Mouse (Mus musculus) hindbrain, embryonic 10.5 days (tissue): ENCODE results near the gene Mri1. TPM values are rescaled to one million over a fixed set of nuclear protein-coding genes. Genes with fewer than 3 reads are reported as not detected.
A peak's percentile ranks its signal among the peaks of the same experiment; 100 is the strongest.
"Not testable (repeated sequence)": the region's sequence is repeated elsewhere in the genome, so short reads cannot be mapped to it uniquely, and the experiment has no call there.

ENCODE experiments used
- DNase-seq: peaks from one replicate; pipeline ENCODE4 v3.0.0-alpha.2; 2017; ENCODE audit warnings: low spot score
- H3K27ac ChIP-seq: fragments of 300-500 bp; sonication (generic); 2 replicates; pipeline ENCODE4 v1.5.1; 2016; ENCODE audit warnings: mild to moderate bottlenecking, moderate library complexity
- H3K27me3 ChIP-seq: fragments of 300-500 bp; sonication (generic); 2 replicates; pipeline ENCODE4 v1.6.1; 2016; ENCODE audit warnings: mild to moderate bottlenecking; ENCODE audit not compliant: poor library complexity, insufficient read depth, severe bottlenecking
- H3K36me3 ChIP-seq: fragments of 300-500 bp; sonication (generic); 2 replicates; pipeline ENCODE4 v1.6.1; 2016; ENCODE audit warnings: mild to moderate bottlenecking, moderate library complexity
- H3K4me1 ChIP-seq: fragments of 300-500 bp; sonication (generic); replicated peaks from 2 replicates; pipeline ENCODE4 v1.6.1; 2016; ENCODE audit warnings: mild to moderate bottlenecking
- H3K4me3 ChIP-seq: fragments of 300-500 bp; sonication (generic); 2 replicates; pipeline ENCODE4 v1.5.1; 2016; ENCODE audit warnings: mild to moderate bottlenecking, moderate library complexity
- H3K9me3 ChIP-seq: fragments of 300-500 bp; sonication (generic); 2 replicates; pipeline ENCODE4 v1.6.1; 2016; ENCODE audit warnings: mild to moderate bottlenecking, moderate library complexity
- WGBS: fragments of 180-500 bp; shearing (Covaris S2); methylation state at CpG from one replicate; pipeline ENCODE4 v1.1.7; 2016; 5-methylcytosine and 5-hydroxymethylcytosine counted together
- polyA plus RNA-seq: library from polyadenylated mRNA; unstranded; fragments of >200 nt; fragmentation: Nextera tagmentation; extraction: Ambion mirVana; gene quantifications from 2 replicates; pipeline ENCODE4 v1.2.1, GENCODE M21; 2016

The Mri1 gene
- polyA plus RNA-seq, result 65.3 and 72.1 TPM in 2 replicates

DNA sequence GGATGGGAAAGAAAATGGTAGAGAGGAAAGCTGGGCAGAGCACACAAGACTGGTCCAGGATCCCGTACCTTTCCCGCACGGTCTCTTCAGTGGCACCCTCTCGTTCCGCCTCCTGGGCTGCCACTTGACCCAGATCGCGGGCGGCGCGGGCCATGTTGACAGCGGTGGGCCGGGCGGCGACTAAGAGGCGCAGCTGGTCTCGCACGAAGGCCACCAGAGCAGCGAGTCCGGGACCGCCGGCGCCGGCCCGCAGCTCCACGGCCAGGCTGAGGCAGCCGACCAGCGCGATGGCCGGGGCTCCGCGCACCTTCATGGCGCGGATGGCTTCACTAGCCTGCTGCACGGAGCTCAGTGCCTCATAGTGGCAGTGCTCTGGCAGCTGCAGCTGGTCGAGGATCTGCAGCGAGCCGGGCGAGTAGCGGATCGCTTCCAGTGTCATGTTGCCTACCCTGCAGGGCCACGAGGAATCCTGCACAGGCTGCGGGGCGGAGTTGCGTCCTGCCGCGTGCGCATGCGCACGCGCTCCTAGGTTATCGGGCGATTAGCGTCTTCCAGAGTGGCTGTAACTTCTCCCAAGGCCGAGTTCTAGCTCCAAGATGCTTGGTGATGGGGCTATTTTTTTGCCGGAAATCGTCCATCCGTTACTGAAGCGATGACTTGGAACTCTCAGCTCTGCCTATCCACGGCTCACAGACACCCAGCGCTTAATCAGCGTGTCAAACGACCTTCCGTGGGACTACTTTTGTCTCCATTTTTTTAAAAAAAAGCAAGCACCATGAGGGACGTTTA is at the start of gene Mri1:
TSS of gene Mri1 (minus strand) at position 505 of the 789 bp plus-strand sequence.
- under 1% methylated on average over 64 of the region's 64 CpGs for WGBS
- Histone ChIP-seq H3K9me3 (no peaks in the 10 kb centered on the region), H3K27ac (peak within 1 kb of the TSS; percentile 93), H3K27me3 (no peaks in the 10 kb centered on the region), H3K4me3 (peak within 1 kb of the TSS; percentile 86), H3K4me1 (peaks cover 22% of the 10 kb centered on the region), H3K36me3 (peaks cover 82% of the 10 kb centered on the region)
- peak; percentile 93 for DNase-seq

DNA sequence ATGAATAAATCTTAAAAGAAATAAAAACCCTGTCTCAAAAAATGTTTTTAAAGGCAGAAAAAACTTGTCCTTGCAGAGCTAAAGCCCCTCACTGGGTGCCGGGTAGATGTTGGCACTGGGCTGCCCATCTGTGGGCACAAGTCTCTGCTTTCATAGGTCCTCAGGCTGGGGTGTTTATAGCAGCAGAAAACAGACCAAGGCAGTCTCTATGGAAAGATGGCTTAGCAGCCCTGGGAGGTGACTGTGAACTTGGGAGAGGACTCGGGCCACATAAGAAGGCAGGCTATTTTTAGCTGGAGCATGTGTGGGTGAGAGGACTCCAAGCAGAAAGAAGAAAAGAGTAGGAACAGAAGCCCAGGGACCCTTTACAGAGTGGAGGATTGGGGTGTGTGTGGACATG is 46.8 kb upstream of the Mri1 start:
- no peaks in the 10 kb centered on the region for H3K27me3 ChIP-seq
- H3K27ac ChIP-seq, result no peak overlapping the region
- whole genome bisulfite sequencing, result 88% methylated on average over 2 of the region's 2 CpGs
- H3K4me1 ChIP-seq, result no peaks in the 10 kb centered on the region
- 0 out of 2 replicates have a peak, but pooled peaks cover 3% of the 10 kb centered on the region for H3K9me3 ChIP-seq
- no peak overlapping the region for H3K4me3 ChIP-seq
- no peak for DNase-seq
- H3K36me3 ChIP-seq, result no peaks in the 10 kb centered on the region

DNA sequence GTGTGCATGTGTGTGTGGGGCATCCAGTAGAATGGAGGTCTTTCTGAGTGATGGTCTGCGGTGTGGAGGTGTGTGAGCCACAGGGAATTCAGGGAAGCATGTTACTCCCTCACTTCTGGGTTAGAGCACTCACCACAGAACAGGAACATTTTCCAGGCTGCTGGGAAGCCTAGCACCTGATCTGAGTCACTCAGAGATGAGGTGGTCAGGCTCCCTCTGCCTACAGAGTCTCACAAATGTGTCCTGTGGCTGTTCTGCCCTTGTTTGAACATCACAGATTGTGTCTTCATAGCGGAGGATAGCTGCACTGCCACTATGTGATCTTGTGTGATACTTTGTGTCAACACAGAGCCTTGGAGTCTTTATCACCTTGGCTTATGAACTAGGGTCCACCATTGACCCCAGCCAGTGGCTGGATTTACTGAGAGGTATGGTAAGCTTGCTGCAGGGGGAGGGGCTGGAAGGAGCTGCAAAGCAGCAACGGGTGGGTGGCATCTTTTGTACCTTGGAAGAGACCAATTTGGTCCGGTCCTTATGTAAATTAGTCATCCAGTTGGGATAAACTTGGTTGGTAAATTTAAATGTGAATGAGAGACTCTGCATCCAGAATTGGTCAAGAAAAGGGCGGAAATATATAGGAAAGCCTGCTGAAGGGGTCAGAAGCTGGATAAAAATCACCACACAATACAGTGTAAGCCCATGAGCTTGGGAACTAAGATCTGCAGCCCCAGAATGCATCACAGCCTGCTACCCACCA is 40.1 kb upstream of the Mri1 start:
- WGBS, result 71% methylated on average over 5 of the region's 5 CpGs
- no peaks in the 10 kb centered on the region for H3K4me1 ChIP-seq

DNA sequence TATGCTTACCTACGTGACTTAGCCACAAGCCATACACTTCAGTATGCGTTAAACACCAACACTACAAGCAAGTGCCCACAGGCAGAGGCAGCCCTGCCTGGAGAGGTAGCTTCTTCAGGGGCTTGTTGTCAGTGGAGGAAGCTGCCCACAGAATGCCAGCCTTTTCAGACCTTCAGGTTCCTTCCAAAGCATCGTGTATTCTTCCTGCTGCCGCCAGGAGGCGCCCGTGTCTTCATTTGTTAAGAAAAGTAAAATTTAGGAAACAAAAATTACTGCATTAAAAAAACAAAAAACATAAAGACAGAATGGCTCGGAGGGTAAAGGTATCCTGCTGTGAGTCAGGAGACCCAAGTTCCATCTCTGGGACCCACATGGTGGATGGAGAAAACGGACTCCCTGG is 34.6 kb upstream of the Mri1 start:
- WGBS, result 26% methylated on average over 8 of the region's 8 CpGs
- H3K4me3 ChIP-seq, result no peak overlapping the region
- peak; percentile 48 for DNase-seq

More for the DNA sequence above, 40.1 kb upstream of the Mri1 start:
- no peak overlapping the region for H3K27ac ChIP-seq
- no peak overlapping the region for H3K4me3 ChIP-seq
- H3K27me3 ChIP-seq, result no peaks in the 10 kb centered on the region
- no peak for DNase-seq
- H3K36me3 ChIP-seq, result no peaks in the 10 kb centered on the region
- 0 out of 2 replicates have a peak, but pooled peaks cover 3% of the 10 kb centered on the region for H3K9me3 ChIP-seq

DNA sequence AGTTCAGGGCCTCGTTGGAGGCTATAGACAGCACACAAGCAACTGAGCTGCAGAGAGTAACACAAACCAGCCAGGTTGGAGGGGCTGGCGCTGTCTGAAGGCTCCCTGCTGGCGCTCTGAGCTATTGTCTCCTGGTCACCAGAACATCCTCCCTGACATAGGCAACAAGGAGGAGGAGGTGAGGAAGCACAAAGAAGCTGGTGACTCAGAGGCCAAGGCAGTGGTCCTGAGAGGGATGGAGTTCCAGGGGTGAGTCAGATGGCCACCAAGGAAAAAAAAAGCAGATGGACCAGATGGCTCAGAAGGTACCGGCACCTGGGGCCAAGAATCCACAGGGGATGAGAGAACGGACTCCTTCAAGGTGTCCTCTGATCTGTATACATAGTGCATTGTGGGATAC is 34.0 kb upstream of the Mri1 start:
- no peaks in the 10 kb centered on the region for H3K4me1 ChIP-seq
- H3K36me3 ChIP-seq, result no peaks in the 10 kb centered on the region
- no peak overlapping the region for H3K4me3 ChIP-seq
- DNase-seq, result no peak
- no peaks in the 10 kb centered on the region for H3K9me3 ChIP-seq
- no peaks in the 10 kb centered on the region for H3K27me3 ChIP-seq
- no peak overlapping the region for H3K27ac ChIP-seq
- WGBS, result 59% methylated on average over 5 of the region's 5 CpGs

More for the DNA sequence above, 34.6 kb upstream of the Mri1 start:
- Histone ChIP-seq H3K9me3 (no peaks in the 10 kb centered on the region), H3K36me3 (no peaks in the 10 kb centered on the region), H3K27me3 (no peaks in the 10 kb centered on the region), H3K27ac (no peak overlapping the region), H3K4me1 (no peaks in the 10 kb centered on the region)

DNA sequence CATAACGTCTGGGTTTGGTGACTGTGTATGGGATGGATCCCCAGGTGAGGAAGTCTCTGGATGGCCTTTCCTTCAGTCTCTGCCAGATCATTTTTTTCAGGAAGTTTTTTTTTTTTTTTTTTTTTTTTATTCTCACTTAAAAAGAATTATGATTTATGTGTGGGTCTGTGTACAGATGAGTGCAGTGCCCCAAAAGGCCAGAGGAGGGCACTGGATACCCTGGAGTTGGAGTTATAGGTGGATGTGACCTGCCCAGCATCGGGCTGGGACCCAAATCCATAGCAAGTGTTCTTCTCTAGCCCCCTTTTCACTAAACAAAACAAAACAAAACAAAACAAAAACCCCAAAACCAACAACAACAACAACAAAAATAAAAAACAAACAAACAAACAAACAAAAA is 31.8 kb upstream of the Mri1 start:
- no peak for DNase-seq
- Histone ChIP-seq H3K9me3 (no peaks in the 10 kb centered on the region), H3K36me3 (no peaks in the 10 kb centered on the region), H3K4me3 (no peak overlapping the region), H3K4me1 (peaks cover 5% of the 10 kb centered on the region; the same call in 1 of the 2 replicates), H3K27ac (no peak overlapping the region), H3K27me3 (no peaks in the 10 kb centered on the region)
- 62% methylated on average over 2 of the region's 2 CpGs for WGBS

DNA sequence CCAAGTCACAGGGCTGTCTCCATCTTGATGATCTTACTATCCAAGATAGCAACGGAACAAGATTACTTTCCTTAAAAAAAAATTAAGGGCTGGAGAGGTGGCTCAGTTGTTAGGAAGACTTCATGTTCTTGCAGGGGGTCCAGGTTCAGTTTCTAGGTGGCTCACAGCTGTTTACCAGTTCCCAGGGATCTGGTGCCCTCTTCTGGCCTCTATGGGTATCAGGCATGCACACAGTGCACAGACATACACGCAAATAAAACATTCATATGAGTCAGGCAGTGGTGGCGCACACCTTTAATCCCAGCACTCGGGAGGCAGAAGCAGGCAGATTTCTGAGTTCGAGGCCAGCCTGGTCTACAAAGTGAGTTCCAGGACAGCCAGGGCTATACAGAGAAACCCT is 28.5 kb upstream of the Mri1 start:
- H3K36me3 ChIP-seq, H3K27me3 ChIP-seq, H3K4me1 ChIP-seq, H3K9me3 ChIP-seq, H3K27ac ChIP-seq, H3K4me3 ChIP-seq: not testable (repeated sequence)
- 58% methylated on average over 5 of the region's 5 CpGs for WGBS
- peak; percentile 42 for DNase-seq

DNA sequence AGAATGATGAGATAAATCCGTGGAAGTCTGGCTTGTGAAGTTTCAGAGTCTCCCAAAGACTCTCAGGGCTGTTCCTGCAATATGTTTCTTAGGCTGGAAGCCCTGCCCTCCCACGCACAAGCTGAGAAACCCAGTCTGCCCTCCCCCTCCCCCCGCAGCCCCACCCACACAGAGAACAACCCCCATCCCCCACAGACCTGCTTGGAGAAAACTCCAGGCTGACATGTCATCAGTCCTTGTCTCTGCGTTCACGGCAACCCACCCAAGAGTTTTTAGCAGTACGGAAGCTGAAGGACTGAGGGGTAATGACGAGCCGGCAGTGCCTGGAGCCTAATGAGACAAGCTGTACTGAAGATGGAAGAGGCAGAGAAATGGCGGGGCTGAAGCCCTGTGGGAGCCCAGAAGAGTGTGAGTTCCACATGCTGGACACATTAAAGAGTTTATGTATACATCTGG is 27.5 kb upstream of the Mri1 start:
- DNase-seq, result peak; percentile 34
- H3K27me3 ChIP-seq, result no peaks in the 10 kb centered on the region
- no peaks in the 10 kb centered on the region for H3K36me3 ChIP-seq
- peaks cover 5% of the 10 kb centered on the region; the same call in 1 of the 2 replicates for H3K4me1 ChIP-seq
- no peaks in the 10 kb centered on the region for H3K9me3 ChIP-seq
- peak overlapping the region; percentile 9; the same call in 1 of the 2 replicates for H3K4me3 ChIP-seq
- 36% methylated on average over 9 of the region's 9 CpGs for WGBS
- no peak overlapping the region; the same call in 1 of the 2 replicates for H3K27ac ChIP-seq

DNA sequence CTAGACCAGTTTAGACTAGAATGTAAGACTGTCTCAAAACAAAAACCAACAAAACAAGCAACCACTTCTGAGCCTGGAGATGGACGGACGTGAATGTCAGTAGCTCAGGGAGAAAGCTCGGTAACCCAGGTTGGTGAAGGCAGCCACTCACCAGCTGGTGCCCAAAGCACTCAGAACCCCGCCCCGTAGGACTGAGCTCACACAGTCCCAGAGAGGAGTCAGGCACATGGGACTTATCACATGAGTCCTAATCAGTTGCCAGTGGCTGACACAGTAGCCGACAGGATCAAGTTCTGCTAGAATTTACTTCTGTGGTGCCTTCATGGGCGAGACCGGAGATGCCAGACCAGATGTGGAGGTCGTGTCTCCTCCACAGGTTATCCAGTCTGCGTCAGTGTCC is 23.7 kb upstream of the Mri1 start:
- no peak overlapping the region for H3K27ac ChIP-seq
- no peaks in the 10 kb centered on the region for H3K9me3 ChIP-seq
- H3K4me1 ChIP-seq, result peaks cover 14% of the 10 kb centered on the region; the same call in 1 of the 2 replicates
- no peaks in the 10 kb centered on the region for H3K27me3 ChIP-seq
- 88% methylated on average over 10 of the region's 10 CpGs for WGBS
- H3K4me3 ChIP-seq, result no peak overlapping the region
- no peak for DNase-seq
- H3K36me3 ChIP-seq, result no peaks in the 10 kb centered on the region

DNA sequence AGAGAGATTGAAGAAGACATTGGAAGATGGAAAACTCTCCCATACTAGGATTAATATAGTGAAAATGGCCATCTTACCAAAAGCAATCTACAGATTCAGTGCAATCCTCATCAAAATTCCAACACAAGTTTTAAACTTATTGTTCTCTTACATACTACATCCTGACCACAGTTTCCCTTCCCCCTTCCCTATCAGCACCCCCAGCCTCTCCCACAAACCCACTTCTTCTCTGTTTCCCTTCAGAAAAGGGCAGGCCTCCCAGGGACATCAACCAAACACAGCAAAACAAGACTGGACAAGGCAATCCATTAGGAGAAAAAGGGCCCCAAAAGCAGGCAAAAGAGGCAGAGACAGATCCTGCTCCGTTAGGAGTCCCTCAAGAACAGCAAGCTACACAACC is 19.3 kb upstream of the Mri1 start:
- Histone ChIP-seq H3K4me3 (no peak overlapping the region), H3K27me3 (0 out of 2 replicates have a peak, but pooled peaks cover 2% of the 10 kb centered on the region), H3K4me1 (peaks cover 9% of the 10 kb centered on the region; the same call in 1 of the 2 replicates), H3K27ac (no peak overlapping the region), H3K36me3 (no peaks in the 10 kb centered on the region), H3K9me3 (no peaks in the 10 kb centered on the region)
- no peak for DNase-seq
- WGBS, result 51% methylated on average over 1 of the region's 1 CpGs

DNA sequence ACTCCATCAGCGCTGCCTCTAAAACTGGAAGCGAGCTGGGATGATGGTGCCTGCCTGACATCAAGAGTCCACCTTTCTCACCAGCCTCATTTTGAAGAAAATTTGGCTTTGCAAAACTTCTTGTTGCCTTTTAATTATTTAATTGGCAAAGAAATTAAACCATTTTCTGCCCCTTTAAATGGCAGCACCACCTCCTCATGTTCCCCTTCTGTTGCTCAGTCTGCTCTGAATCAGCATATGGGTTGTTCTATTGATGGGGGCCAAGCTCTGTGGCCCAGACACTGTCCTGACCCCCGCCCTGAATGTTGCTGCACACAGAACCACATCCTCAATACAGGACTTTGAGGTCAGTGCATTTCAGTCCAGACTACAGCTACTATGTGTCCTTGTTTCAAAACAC is 16.8 kb upstream of the Mri1 start:
- no peak for DNase-seq
- Histone ChIP-seq H3K4me3 (no peak overlapping the region), H3K27ac (no peak overlapping the region), H3K4me1 (peaks cover 21% of the 10 kb centered on the region), H3K9me3 (no peaks in the 10 kb centered on the region), H3K27me3 (0 out of 2 replicates have a peak, but pooled peaks cover 2% of the 10 kb centered on the region), H3K36me3 (no peaks in the 10 kb centered on the region)
- whole genome bisulfite sequencing, result 86% methylated on average over 3 of the region's 3 CpGs

DNA sequence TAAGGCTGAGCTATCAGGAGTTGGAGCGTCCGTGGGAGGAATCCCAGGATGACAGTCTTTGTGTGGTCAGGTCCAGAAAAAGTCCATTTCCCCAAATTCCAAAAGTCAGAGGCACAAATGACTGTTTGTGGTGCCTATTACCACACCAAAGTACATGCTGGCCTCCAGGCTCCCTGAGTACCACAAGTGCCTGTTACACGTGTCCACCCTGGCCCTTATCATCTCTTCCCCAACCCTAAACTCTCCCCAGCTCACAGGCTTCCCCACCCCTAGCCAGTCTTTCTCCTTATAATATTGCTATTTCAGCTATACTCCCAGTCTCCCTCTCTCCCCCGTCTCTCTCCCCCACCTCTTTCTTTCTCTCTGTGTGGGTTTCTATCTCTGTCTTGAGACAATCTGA is 15.2 kb upstream of the Mri1 start:
- H3K4me1 ChIP-seq, result peaks cover 19% of the 10 kb centered on the region
- DNase-seq, result no peak
- no peaks in the 10 kb centered on the region for H3K36me3 ChIP-seq
- H3K27me3 ChIP-seq, result 0 out of 2 replicates have a peak, but pooled peaks cover 2% of the 10 kb centered on the region
- WGBS, result 89% methylated on average over 4 of the region's 4 CpGs
- H3K9me3 ChIP-seq, result no peaks in the 10 kb centered on the region
- H3K4me3 ChIP-seq, result no peak overlapping the region
- H3K27ac ChIP-seq, result no peak overlapping the region
